Mouse (Mus musculus) heart, embryonic 12.5 days (tissue): Measurements from ENCODE around the gene Got1. TPM values are rescaled to one million over a fixed set of nuclear protein-coding genes. Genes with fewer than 3 reads are reported as not detected.

ENCODE experiments used
- ATAC-seq: fragments of 200-750 bp; cut with Nextera tagmentation; 2 replicates; pipeline ENCODE4 v1.8.0; 2017; ENCODE audit warnings: moderate TSS enrichment, moderate library complexity; ENCODE audit not compliant: insufficient number of reproducible peaks, low FRiP score
- H3K27ac ChIP-seq: fragments of 300-500 bp; sonication (generic); 2 replicates; pipeline ENCODE4 v1.5.1; 2016; ENCODE audit warnings: mild to moderate bottlenecking, moderate library complexity; ENCODE audit not compliant: poor library complexity, severe bottlenecking
- H3K27me3 ChIP-seq: fragments of 300-500 bp; sonication (generic); replicated peaks from 2 replicates; pipeline ENCODE4 v1.6.1; 2016; ENCODE audit warnings: mild to moderate bottlenecking, moderate library complexity
- H3K36me3 ChIP-seq: fragments of 300-500 bp; sonication (generic); 2 replicates; pipeline ENCODE4 v1.6.1; 2016; ENCODE audit warnings: mild to moderate bottlenecking, moderate library complexity
- H3K4me1 ChIP-seq: fragments of 300-500 bp; sonication (generic); replicated peaks from 2 replicates; pipeline ENCODE4 v1.6.1; 2016; ENCODE audit warnings: mild to moderate bottlenecking
- H3K4me2 ChIP-seq: fragments of 300-500 bp; sonication (generic); 2 replicates; pipeline ENCODE4 v1.6.1; 2016; ENCODE audit warnings: mild to moderate bottlenecking, moderate library complexity
- H3K4me3 ChIP-seq: fragments of 300-500 bp; sonication (generic); 2 replicates; pipeline ENCODE4 v1.5.1; 2016; ENCODE audit warnings: mild to moderate bottlenecking
- H3K9ac ChIP-seq: fragments of 300-500 bp; sonication (generic); 2 replicates; pipeline ENCODE4 v1.6.1; 2016; ENCODE audit warnings: mild to moderate bottlenecking, moderate library complexity
- H3K9me3 ChIP-seq: fragments of 300-500 bp; sonication (generic); replicated peaks from 2 replicates; pipeline ENCODE4 v1.6.1; 2016; ENCODE audit warnings: mild to moderate bottlenecking, moderate library complexity
- WGBS: fragments of 180-500 bp; shearing (Covaris S2); methylation state at CpG from one replicate; pipeline ENCODE4 v1.1.7; 2016; 5-methylcytosine and 5-hydroxymethylcytosine counted together
- polyA plus RNA-seq: library from polyadenylated mRNA; unstranded; fragments of >200 nt; fragmentation: Nextera tagmentation; extraction: Ambion mirVana; gene quantifications from 2 replicates; pipeline ENCODE4 v1.2.1, GENCODE M21; 2016

The Got1 gene
- polyA plus RNA-seq, 1 experiment from 2014 or later = 181 TPM

GRCm38 (mm10) chr19:43480512-43480911 is 43.9 kb downstream of the Got1 start:
- H3K9ac ChIP-seq = no peak overlapping the region
- WGBS = 67% methylated on average over 9 of the region's 9 CpGs

GRCm38 (mm10) chr19:43479431-43479830 is 45.0 kb downstream of the Got1 start:
- Histone ChIP-seq H3K4me1 (peaks cover 20% of the 10 kb centered on the region), H3K9me3 (no peaks in the 10 kb centered on the region), H3K9ac (no peak overlapping the region), H3K4me3 (no peak overlapping the region), H3K36me3 (no peaks in the 10 kb centered on the region), H3K27ac (no peak overlapping the region), H3K4me2 (no peak overlapping the region), H3K27me3 (peaks cover 3% of the 10 kb centered on the region)
- ATAC-seq = no peak
- 82% methylated on average over 5 of the region's 5 CpGs for WGBS

More at GRCm38 (mm10) chr19:43480512-43480911, 43.9 kb downstream of the Got1 start:
- peaks cover 9% of the 10 kb centered on the region for H3K27me3 ChIP-seq
- H3K4me3 ChIP-seq = no peak overlapping the region
- no peaks in the 10 kb centered on the region for H3K36me3 ChIP-seq
- peaks cover 18% of the 10 kb centered on the region for H3K4me1 ChIP-seq
- H3K27ac ChIP-seq = no peak overlapping the region
- ATAC-seq = no peak
- H3K4me2 ChIP-seq = no peak overlapping the region
- no peaks in the 10 kb centered on the region for H3K9me3 ChIP-seq

GRCm38 (mm10) chr19:43478891-43479290 is 45.5 kb downstream of the Got1 start:
- H3K27me3 ChIP-seq = no peaks in the 10 kb centered on the region; the same call in 1 of the 2 replicates
- no peak overlapping the region for H3K4me3 ChIP-seq
- H3K36me3 ChIP-seq = no peaks in the 10 kb centered on the region
- H3K27ac ChIP-seq = no peak overlapping the region
- H3K9me3 ChIP-seq = no peaks in the 10 kb centered on the region
- no peak for ATAC-seq
- H3K4me2 ChIP-seq = no peak overlapping the region
- H3K9ac ChIP-seq = no peak overlapping the region
- peaks cover 20% of the 10 kb centered on the region for H3K4me1 ChIP-seq
- 23% methylated on average over 5 of the region's 5 CpGs for WGBS

GRCm38 (mm10) chr19:43477436-43477835 is 47.0 kb downstream of the Got1 start:
- Histone ChIP-seq H3K36me3 (no peaks in the 10 kb centered on the region), H3K27me3 (no peaks in the 10 kb centered on the region; the same call in 1 of the 2 replicates), H3K4me1 (peaks cover 20% of the 10 kb centered on the region), H3K9ac (no peak overlapping the region), H3K27ac (no peak overlapping the region), H3K4me3 (no peak overlapping the region), H3K4me2 (no peak overlapping the region), H3K9me3 (no peaks in the 10 kb centered on the region)
- no peak for ATAC-seq
- 86% methylated on average over 5 of the region's 5 CpGs for WGBS

- H3K4me1 ChIP-seq = peaks cover 19% of the 10 kb centered on the region
- no peak overlapping the region for H3K4me3 ChIP-seq
- no peak overlapping the region for H3K4me2 ChIP-seq
- no peak overlapping the region for H3K9ac ChIP-seq
- no peaks in the 10 kb centered on the region; the same call in 1 of the 2 replicates for H3K27me3 ChIP-seq
- ATAC-seq = no peak
- WGBS = 50% methylated on average over 7 of the region's 7 CpGs
- H3K27ac ChIP-seq = no peak overlapping the region
- no peaks in the 10 kb centered on the region for H3K9me3 ChIP-seq
- no peaks in the 10 kb centered on the region for H3K36me3 ChIP-seq
Observed at GRCm38 (mm10) chr19:43476063-43476462, 48.3 kb downstream of the Got1 start.

- H3K4me3 ChIP-seq = no peak overlapping the region
- H3K27ac ChIP-seq = no peak overlapping the region
- WGBS = 47% methylated on average over 2 of the region's 2 CpGs
- no peaks in the 10 kb centered on the region; the same call in 1 of the 2 replicates for H3K27me3 ChIP-seq
- H3K4me2 ChIP-seq = no peak overlapping the region
- no peaks in the 10 kb centered on the region for H3K9me3 ChIP-seq
- H3K4me1 ChIP-seq = peaks cover 18% of the 10 kb centered on the region
- no peak for ATAC-seq
- H3K9ac ChIP-seq = no peak overlapping the region
- no peaks in the 10 kb centered on the region for H3K36me3 ChIP-seq
Observed at GRCm38 (mm10) chr19:43475642-43476041, 48.8 kb downstream of the Got1 start.

GRCm38 (mm10) chr19:43472781-43473180 is 51.6 kb downstream of the Got1 start:
- Histone ChIP-seq H3K4me3 (no peak overlapping the region), H3K27me3 (no peaks in the 10 kb centered on the region; the same call in 1 of the 2 replicates), H3K9me3 (no peaks in the 10 kb centered on the region), H3K36me3 (no peaks in the 10 kb centered on the region), H3K27ac (no peak overlapping the region), H3K9ac (no peak overlapping the region), H3K4me1 (peaks cover 18% of the 10 kb centered on the region), H3K4me2 (no peak overlapping the region)
- WGBS = 87% methylated on average over 7 of the region's 7 CpGs
- no peak for ATAC-seq

GRCm38 (mm10) chr19:43472331-43472730 is 52.1 kb downstream of the Got1 start:
- H3K36me3 ChIP-seq = no peaks in the 10 kb centered on the region
- no peak overlapping the region for H3K4me3 ChIP-seq
- H3K27me3 ChIP-seq = no peaks in the 10 kb centered on the region; the same call in 1 of the 2 replicates
- ATAC-seq = no peak
- no peak overlapping the region for H3K27ac ChIP-seq
- H3K4me2 ChIP-seq = no peak overlapping the region
- WGBS = 77% methylated on average over 8 of the region's 8 CpGs
- no peak overlapping the region for H3K9ac ChIP-seq
- peaks cover 18% of the 10 kb centered on the region for H3K4me1 ChIP-seq
- no peaks in the 10 kb centered on the region for H3K9me3 ChIP-seq

GRCm38 (mm10) chr19:43469333-43469732 is 55.1 kb downstream of the Got1 start:
- Histone ChIP-seq H3K4me3 (no peak overlapping the region), H3K27ac (no peak overlapping the region), H3K9me3 (no peaks in the 10 kb centered on the region), H3K9ac (no peak overlapping the region), H3K27me3 (no peaks in the 10 kb centered on the region), H3K4me2 (no peak overlapping the region), H3K4me1 (peaks cover 7% of the 10 kb centered on the region; the same call in 1 of the 2 replicates), H3K36me3 (no peaks in the 10 kb centered on the region)
- 55% methylated on average over 7 of the region's 7 CpGs for WGBS
- ATAC-seq = no peak

GRCm38 (mm10) chr19:43467927-43468685 is 56.3 kb downstream of the Got1 start:
- no peak for ATAC-seq
- Histone ChIP-seq H3K36me3 (no peaks in the 10 kb centered on the region), H3K9ac (no peak overlapping the region), H3K4me2 (no peak overlapping the region), H3K27me3 (no peaks in the 10 kb centered on the region), H3K27ac (no peak overlapping the region), H3K4me1 (peaks cover 7% of the 10 kb centered on the region; the same call in 1 of the 2 replicates), H3K9me3 (no peaks in the 10 kb centered on the region), H3K4me3 (no peak overlapping the region)
- WGBS = 73% methylated on average over 12 of the region's 12 CpGs

- no peak overlapping the region for H3K4me3 ChIP-seq
- H3K27ac ChIP-seq = no peak overlapping the region
- no peaks in the 10 kb centered on the region for H3K9me3 ChIP-seq
- no peaks in the 10 kb centered on the region for H3K36me3 ChIP-seq
- H3K4me1 ChIP-seq = peaks cover 7% of the 10 kb centered on the region; the same call in 1 of the 2 replicates
- no peak overlapping the region for H3K9ac ChIP-seq
- 72% methylated on average over 14 of the region's 14 CpGs for WGBS
- no peaks in the 10 kb centered on the region for H3K27me3 ChIP-seq
- ATAC-seq = no peak
- no peak overlapping the region for H3K4me2 ChIP-seq
Observed at GRCm38 (mm10) chr19:43465601-43466255, 58.7 kb downstream of the Got1 start.
